In the genomic region with DNA sequence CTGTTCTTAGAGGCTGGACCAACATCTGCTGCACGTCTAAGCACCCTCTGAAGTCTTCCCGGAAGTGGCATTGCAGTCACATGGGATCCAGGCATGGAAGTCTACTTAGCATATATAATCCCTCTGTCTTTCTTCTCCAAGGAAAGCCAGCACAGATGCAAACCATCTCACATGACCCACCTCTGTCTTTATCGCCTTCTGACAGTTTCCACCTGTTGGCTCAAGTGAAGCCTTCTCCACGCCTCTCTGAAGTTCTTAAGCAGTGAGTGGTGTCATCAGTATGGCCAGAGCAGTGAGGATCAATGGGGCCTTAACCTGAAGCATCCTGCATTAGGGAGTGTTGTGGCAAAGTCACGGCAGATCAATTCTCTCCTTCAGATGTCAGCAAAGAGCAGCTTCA, we compare ENCODE assay signal across 38 mouse cellular contexts. TPM values are rescaled to one million over a fixed set of nuclear protein-coding genes. Genes with fewer than 3 reads are reported as not detected.
"Had no signal": no experiment of that assay in that cellular context is flagged by ENCODE, and none has a peak within 500 bp of the region (broad histone marks: within the 10 kb centered on the region; RNA-seq: fewer than 3 reads in every experiment).

No protein-coding gene starts in this region.

- H3K27me3 ChIP-seq: heart, embryonic 12.5 days; hindbrain, embryonic 12.5 days; intestine, embryonic 15.5 days; limb, embryonic 12.5 days had no signal

- DNase-seq: gastrocnemius, adult 2 months; gastrocnemius, postnatal 10 days; gastrocnemius, postnatal 25 days; heart, adult 18-20 months; heart, postnatal 10 days; heart, postnatal 4 days; kidney, adult 18-20 months; kidney, adult 8-10 months; kidney, postnatal 10 days; kidney, postnatal 25 days; liver had no signal

- ATAC-seq: forebrain, embryonic 16.5 days; hindbrain, embryonic 16.5 days; inflammation-experienced regulatory T-cells, adult 6 months; intestine, embryonic 15.5 days; intestine, postnatal 0 days had no signal

- H3K27ac ChIP-seq: gastrocnemius, adult 2 months; heart, embryonic 10.5 days; hindbrain, embryonic 10.5 days; hindbrain, embryonic 12.5 days; hindbrain, embryonic 14.5 days; intestine, embryonic 15.5 days; layer of hippocampus, adult 2 months; left cerebral cortex, adult 2 months; limb, embryonic 10.5 days; limb, embryonic 12.5 days had no signal

- H3K9ac ChIP-seq: heart, embryonic 12.5 days; hindbrain, embryonic 12.5 days; hindbrain, embryonic 14.5 days; intestine, embryonic 15.5 days; limb, embryonic 12.5 days had no signal

- H3K36me3 ChIP-seq: heart, embryonic 10.5 days; heart, embryonic 12.5 days; hindbrain, embryonic 10.5 days; hindbrain, embryonic 12.5 days; intestine, embryonic 15.5 days; limb, embryonic 10.5 days; limb, embryonic 12.5 days had no signal

- H3K9me3 ChIP-seq: heart, embryonic 10.5 days; heart, embryonic 12.5 days; hindbrain, embryonic 10.5 days; hindbrain, embryonic 12.5 days; intestine, embryonic 15.5 days; limb, embryonic 10.5 days; limb, embryonic 12.5 days had no signal

- H3K4me1 ChIP-seq: heart, embryonic 10.5 days; heart, embryonic 12.5 days; hindbrain, embryonic 12.5 days; intestine, embryonic 15.5 days; limb, embryonic 12.5 days had no signal

- H3K4me3 ChIP-seq: gastrocnemius, adult 2 months; heart, embryonic 10.5 days; heart, embryonic 12.5 days; hindbrain, embryonic 10.5 days; hindbrain, embryonic 12.5 days; intestine, embryonic 15.5 days; layer of hippocampus, adult 2 months; left cerebral cortex, adult 2 months; limb, embryonic 10.5 days; limb, embryonic 12.5 days had no signal

- H3K4me2 ChIP-seq: heart, embryonic 12.5 days; hindbrain, embryonic 12.5 days; hindbrain, embryonic 14.5 days; intestine, embryonic 15.5 days; limb, embryonic 12.5 days; liver, embryonic 11.5 days had no signal

RNA-seq across cellular contexts. Expression of a gene that starts 23.2 kb away (rescaled TPM):
- total RNA-seq: gastrocnemius, adult 2 months; gastrocnemius, postnatal 10 days; gastrocnemius, postnatal 25 days; gastrocnemius, postnatal 4 days; granulocyte monocyte progenitor cell, adult 5-6 weeks; heart, adult 18-20 months; heart, adult 8-10 months; heart, postnatal 10 days; heart, postnatal 25 days; heart, postnatal 4 days; layer of hippocampus, adult 2 months; layer of hippocampus, postnatal 10 days; layer of hippocampus, postnatal 25 days; left cerebral cortex, adult 2 months; left cerebral cortex, postnatal 14 days; left cerebral cortex, postnatal 36 days had no signal
- polyA plus RNA-seq: forebrain, embryonic 16.5 days; frontal cortex, adult 2 months; heart, embryonic 10.5 days; heart, embryonic 12.5 days; heart, embryonic 14.5 days; heart, embryonic 16.5 days; hindbrain, embryonic 10.5 days; hindbrain, embryonic 12.5 days; inflammation-experienced regulatory T-cells, adult 6 months; intestine, embryonic 15.5 days; intestine, postnatal 0 days; limb, embryonic 10.5 days; limb, embryonic 12.5 days; limb, embryonic 14.5 days; liver, embryonic 11.5 days had no signal
